Comparison of ENCODE assay signal across 8 mouse cellular contexts in the genomic region with DNA sequence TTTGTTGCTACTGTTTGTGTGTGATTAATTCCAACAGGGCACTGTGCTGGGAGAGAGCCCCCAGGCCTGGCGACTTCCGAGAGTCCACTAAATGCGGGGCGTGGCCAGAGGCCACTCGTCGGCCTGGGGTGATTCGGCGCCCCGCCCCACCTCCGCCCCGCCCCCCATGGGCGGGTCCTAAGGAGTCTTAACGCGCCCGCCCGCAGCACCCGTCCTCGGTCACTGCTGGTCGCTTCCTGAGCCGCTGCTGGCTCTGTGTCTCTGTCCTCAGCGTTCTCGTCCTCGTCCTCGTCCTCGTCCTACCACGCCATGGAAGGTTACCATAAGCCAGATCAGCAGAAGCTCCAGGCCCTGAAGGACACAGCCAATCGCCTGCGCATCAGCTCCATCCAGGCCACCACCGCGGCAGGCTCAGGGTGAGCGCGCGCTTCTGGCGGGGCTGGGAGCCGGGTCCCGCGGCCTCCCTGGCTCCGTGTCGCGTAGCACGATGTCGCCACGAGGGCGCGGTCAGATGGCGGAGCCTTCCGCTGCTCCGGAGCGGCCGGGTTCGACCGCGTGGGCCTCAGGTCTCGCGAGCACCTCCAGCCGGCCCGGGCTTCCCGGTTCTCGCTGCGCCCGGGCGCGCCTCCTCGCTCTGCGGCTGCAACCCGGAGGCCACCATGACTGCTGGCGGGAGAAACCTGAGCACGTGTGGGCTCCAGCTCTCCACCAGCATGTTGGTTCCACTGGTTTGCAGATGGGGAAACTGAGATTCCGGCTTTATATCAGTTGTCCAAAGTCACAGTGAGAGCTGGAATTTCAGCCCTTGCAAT. TPM values are rescaled to one million over a fixed set of nuclear protein-coding genes. Genes with fewer than 3 reads are reported as not detected.
A peak's percentile ranks its signal among the peaks of the same experiment; 100 is the strongest.
DNase-seq lines count a peak whose midpoint lies in the region; TF ChIP-seq lines count a peak whose summit lies in the region.

No protein-coding gene starts in this region.

- TF ChIP-seq CTCF in gastrocnemius, adult 2 months (IDR thresholded peaks at IDR 0.05): no peak; the same call in 1 of the 2 replicates

- H3K27me3 ChIP-seq in megakaryocyte, embryonic 14.5 days (replicated peaks): peaks cover 4% of the 10 kb centered on the region

- H3K4me3 ChIP-seq in gastrocnemius, adult 2 months: peak overlapping the region; percentile 77
- H3K4me3 ChIP-seq in megakaryocyte, embryonic 14.5 days (replicated peaks): peak overlapping the region; percentile 95

- H3K27ac ChIP-seq in gastrocnemius, adult 2 months: peak overlapping the region; percentile 91

- H3K9me3 ChIP-seq in megakaryocyte, embryonic 14.5 days: no peaks in the 10 kb centered on the region

- peaks cover 62% of the 10 kb centered on the region for H3K4me1 ChIP-seq in megakaryocyte, embryonic 14.5 days

- intact Hi-C loops in gastrocnemius, adult 2 months (cut with DNase I): no loop called here

- H3K36me3 ChIP-seq in megakaryocyte, embryonic 14.5 days (replicated peaks; ENCODE audit: low read length): peaks cover 26% of the 10 kb centered on the region

- DNase-seq in WW6 (ENCODE audit: low read depth, low spot score): peak; percentile 69
- DNase-seq in cerebellum, postnatal 4 days (ENCODE audit: low spot score in 2 of 2): peak; percentile 89 to 96
- peak; percentile 98 for DNase-seq in gastrocnemius, adult 2 months
- peak; percentile 53 for DNase-seq in hindlimb bud, embryonic 11.5 days (ENCODE audit: extremely low spot score, low read depth, low spot score)
- DNase-seq in left cerebral cortex, adult 8-10 months (ENCODE audit: low spot score in 2 of 2): peak; percentile 88 to 93
- DNase-seq in right cerebral cortex, postnatal 10 days (ENCODE audit: low spot score in 2 of 2): peak; percentile 96 to 97
- DNase-seq in urinary bladder, postnatal 25 days (ENCODE audit: low spot score): peak; percentile 95

RNA-seq across cellular contexts. Expression of a gene that starts 1.0 kb away (rescaled TPM):
- total RNA-seq in gastrocnemius, adult 2 months (2021): 10 to 100 TPM in 1 of 2 experiments, 1 to 10 TPM in 1; 8.0 to 15.0 TPM
- 100 to 1,000 TPM; 204 to 217 (median 208) TPM for total RNA-seq in left cerebral cortex, adult 8-10 months (2022)
- 263 and 491 TPM in 2 replicates for polyA plus RNA-seq in megakaryocyte, embryonic 14.5 days (2012; ENCODE audit: insufficient read depth, low replicate concordance)

RNA-seq across cellular contexts. Expression of a gene that starts 57.9 kb away (rescaled TPM):
- under 1 TPM; 0.36 to 0.38 TPM for total RNA-seq in gastrocnemius, adult 2 months (2021)
- total RNA-seq in left cerebral cortex, adult 8-10 months (2022): 10 to 100 TPM; 45.2 to 48.8 (median 46.9) TPM
- polyA plus RNA-seq in megakaryocyte, embryonic 14.5 days (2012; ENCODE audit: insufficient read depth, low replicate concordance): 0.02 TPM in 1 of 2 replicates, not detected in the other

Comparison
In these comparisons a context has a peak if more than half of its experiments do, and no peak if none do; other contexts are left out.
1. Peak in every context shown above with its lines: DNase-seq, H3K4me3 ChIP-seq and H3K27ac ChIP-seq.
2. RNA of a gene that starts 1.0 kb away (total RNA-seq): 204 to 217 TPM in left cerebral cortex, adult 8-10 months; 8.0 to 15.0 TPM in gastrocnemius, adult 2 months; every median in the first group is over 10 times any median in the second.
3. RNA of a gene that starts 57.9 kb away (total RNA-seq): 45.2 to 48.8 TPM in left cerebral cortex, adult 8-10 months; 0.36 to 0.38 TPM in gastrocnemius, adult 2 months; every median in the first group is over 10 times any median in the second.